Mouse (Mus musculus) megakaryocyte, embryonic 14.5 days (primary cell): ENCODE measurements around the gene Sox5.

Experiments used
- FLI1 ChIP-seq: IDR thresholded peaks from 2 replicates; pipeline ENCODE4 v1.6.1; 2012; ENCODE audit warnings: low read length, inconsistent platforms, mixed read lengths
- GATA1 ChIP-seq: IDR thresholded peaks from 3 replicates; pipeline ENCODE4 v1.6.1; 2012; ENCODE audit warnings: mixed read lengths, low read length, inconsistent platforms, borderline replicate concordance

- no peak for TF ChIP-seq GATA1
- TF ChIP-seq FLI1 = no peak
Measured at GRCm38 (mm10) chr6:144195934-144196333, 585.8 kb downstream of the Sox5 start.
